Mouse (Mus musculus): ENCODE results near the gene Magea1.
"Not testable (repeated sequence)": the region's sequence is repeated elsewhere in the genome, so short reads cannot be mapped to it uniquely, and the experiment has no call there.

Magea1 gene
- long read RNA-seq, experiment 1, result 0 reads
- long read RNA-seq, experiment 2, result 0 reads

DNA sequence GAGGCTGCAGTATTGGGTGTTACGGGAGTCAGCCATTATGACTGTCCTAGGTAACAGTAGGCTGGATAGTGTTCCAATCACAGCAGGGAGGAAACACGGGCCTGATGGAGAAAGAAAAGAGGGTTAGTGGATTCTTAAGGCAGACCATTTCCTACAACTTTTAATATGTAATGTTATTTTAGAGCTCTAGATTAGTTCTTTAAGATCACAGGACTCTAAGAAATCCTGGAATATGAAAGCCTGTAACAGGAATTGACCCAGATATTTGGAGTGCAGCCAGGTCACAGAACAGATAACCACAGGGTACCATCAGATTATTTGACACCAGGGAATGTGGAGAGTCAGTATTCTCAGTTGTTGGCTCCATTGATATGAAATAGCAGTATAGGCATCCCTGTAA lies at the start of gene Magea1:
Gene Magea1, minus strand, starts transcription at position 101 of the 400 bp plus-strand sequence.
- intact Hi-C loops (cut with DNase I), result not testable (repeated sequence)

- intact Hi-C loops (cut with DNase I), result not testable (repeated sequence)
Measured at GRCm38 (mm10) chrX:155128312-155128711, 38.7 kb upstream of the Magea1 start, which contains the start of gene Cldn34b2. Cldn34b2 (minus strand) TSS chrX:155128412.

DNA sequence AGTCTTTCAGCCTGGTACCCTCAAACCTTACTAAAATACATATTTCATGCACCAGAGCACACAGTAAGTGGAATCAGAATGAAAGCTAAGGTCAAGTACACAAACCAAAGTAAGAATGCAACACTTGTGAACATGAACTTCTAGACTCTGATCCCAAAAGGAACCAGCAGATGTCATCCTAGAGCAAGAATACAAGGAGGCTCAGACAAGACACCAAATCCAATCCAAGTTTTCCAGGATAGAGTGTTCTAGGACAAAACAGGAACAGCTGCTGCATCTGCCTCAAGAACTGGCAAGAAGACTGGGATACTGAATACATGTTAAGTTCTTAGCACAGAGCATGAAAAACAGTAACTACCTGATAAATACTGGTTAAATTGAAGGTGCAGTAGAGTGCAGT lies 8.4 kb upstream of the Magea1 start:
- intact Hi-C loops (cut with DNase I), result no loop called here

- intact Hi-C loops (cut with DNase I), result not testable (repeated sequence)
Measured at GRCm38 (mm10) chrX:155093566-155093965, 4.0 kb upstream of the Magea1 start, which contains the start of gene Magea2. Magea2 (minus strand) TSS chrX:155093666.

GRCm38 (mm10) chrX:155063045-155063444 lies 26.5 kb downstream of the Magea1 start, which contains the start of gene Magea5:
Magea5 (minus strand) TSS chrX:155063145.
- intact Hi-C loops (cut with DNase I), result not testable (repeated sequence)
